Mouse (Mus musculus): ENCODE measurements at regions not wholly inside any gene's neighbourhood (a gene's known extent, or its start where the extent isn't known, plus 50 kb on each side); places are given as distances from the start of the nearest gene placed in this dataset.

DNA sequence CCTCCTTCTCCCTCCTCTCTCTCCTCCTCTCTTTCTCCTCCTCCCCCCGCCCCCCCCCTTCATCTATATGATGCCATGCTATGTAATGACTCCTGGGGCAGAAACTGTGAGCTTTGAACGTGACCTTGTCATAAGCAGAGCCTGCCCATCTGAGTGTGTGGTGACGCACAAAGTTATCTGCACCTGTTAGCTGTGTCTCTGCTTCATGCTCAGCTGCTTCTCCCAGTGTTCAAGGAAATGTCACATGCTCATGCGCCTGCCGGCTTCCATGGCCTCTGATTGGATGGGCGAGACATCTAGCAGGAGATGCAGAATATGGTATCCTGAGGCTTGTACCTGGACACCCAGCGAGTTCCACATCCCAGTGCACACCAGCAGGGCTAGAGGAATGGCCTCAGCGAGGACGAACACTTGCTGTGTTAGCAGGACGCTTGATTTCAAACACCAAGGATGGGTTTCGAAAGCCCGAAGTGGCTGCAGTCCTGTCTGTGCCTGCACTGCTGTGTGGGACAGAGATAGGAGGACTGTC is 240.6 kb downstream of the 1500009L16Rik start:
- in situ Hi-C loops (cut with MboI, MseI): no loop called here

DNA sequence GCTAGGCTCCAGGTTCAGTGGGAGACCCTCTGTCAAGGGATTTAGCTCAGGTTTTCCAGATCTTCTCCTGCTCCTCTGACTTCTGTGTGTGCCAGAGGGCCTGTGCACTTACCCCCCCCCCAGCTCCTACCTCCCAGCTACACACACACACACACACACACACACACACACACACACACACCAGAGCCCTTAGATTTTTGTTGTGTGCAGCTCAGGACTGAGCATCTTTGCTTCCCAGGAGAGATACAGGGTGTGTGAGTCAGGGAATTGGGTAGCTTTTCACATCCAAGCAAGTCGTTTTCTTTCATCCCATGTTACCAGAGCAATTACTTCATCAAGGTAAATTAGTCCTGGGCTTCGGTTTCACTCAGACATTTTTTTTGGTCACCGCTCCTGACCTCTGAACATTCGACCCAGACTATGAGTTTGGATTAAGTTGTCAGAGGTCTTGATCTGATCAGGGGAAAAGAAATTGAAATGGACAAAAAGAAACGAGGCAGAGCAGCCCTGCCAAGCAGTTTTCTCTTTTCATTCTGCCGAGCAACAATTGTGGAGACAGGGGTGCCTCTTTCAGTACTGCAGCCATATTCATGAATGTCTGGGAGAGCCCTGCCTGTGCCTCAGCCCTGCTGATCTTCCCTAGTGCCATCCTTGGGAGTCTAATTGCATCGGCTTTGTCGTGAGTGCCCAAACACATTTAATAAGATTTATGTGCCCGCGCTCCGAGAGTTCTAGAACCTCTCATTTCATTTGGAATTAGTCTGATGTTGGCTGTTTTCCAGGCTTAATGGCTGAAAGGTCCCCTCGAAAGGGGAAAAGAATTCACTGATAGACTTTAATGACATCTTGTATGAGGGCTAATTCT is 241.3 kb downstream of the 1500009L16Rik start:
- in situ Hi-C loops (cut with MboI, MseI): no loop called here

DNA sequence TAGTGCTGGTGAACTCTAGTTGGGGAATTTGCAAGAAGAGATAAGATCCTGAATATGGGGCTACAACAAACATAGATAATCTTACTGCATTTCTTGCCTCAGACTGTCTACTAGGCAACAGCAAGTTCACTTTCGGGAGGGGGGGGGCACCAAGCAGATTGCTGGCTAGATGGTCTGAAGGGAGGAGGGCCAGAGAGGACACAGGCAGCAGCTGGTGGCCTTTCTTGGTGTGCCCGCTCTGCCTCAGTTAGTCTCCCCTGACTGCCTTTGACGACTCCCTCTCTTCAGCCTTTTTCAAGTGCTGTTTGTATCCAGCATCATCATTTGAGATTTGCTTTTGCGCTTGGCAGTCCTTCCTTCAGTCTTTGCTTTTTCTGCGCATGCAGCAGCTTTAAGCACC is 242.2 kb downstream of the 1500009L16Rik start:
- in situ Hi-C loops (cut with MboI, MseI): no loop called here

DNA sequence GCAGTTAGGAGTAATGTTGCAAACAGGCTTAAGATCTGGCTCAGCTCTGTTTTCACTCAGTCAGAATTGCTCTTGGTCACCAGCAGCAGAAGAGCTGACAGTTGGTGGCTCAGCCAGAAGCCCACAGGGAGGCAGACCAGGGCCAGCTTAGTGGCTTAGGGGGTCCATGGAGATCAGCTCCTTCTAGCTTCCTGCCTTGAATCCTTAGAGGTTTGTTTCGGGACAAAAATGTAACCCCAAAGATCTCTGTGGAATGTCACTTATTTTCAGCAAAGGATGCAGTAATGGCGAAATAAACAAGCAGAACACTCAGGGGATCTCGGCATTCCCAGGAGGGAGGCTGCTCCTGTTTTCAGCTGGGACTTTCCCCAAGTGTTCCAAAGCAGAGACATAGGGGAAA is 247.8 kb downstream of the 1500009L16Rik start:
- in situ Hi-C loops (cut with MboI, MseI): no loop called here

DNA sequence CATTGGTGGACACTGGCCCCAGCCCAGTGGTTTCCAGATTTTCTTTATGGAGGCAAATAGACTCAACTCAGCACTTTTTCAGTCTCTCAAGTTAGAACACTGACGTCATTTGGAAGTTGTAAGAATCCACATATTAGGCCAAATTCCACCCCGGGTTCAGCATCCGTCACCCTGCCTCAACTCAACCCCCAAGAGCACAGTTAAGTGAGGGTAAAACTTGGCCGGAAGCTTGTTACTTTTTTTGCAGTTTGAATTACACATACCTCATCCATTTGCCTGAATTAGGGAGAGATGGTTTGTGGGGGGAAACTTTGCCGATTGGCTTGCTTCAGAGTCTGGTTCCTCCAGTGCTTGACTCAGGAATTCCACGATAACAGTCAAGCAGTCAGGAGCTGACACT is 251.9 kb downstream of the 1500009L16Rik start:
- in situ Hi-C loops (cut with MboI, MseI): no loop called here

DNA sequence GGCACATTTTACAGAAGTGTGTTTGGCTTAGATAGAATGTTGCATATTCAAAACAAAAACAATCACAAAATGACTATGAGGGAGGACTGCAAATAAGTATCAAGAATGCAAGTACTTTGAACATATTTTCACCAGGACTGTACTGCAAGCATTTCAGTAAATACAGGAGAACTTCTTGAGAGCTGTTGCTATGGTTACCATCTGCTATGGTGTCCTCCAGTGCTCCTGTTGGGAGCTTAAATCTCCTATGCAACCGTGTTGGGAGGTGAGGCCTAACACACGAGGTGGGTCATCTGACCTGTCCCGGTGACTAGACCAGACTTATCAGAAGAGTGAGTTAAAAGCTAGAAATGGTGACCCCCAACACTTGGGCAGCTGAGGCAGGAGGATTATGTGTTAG is 253.9 kb downstream of the 1500009L16Rik start:
- in situ Hi-C loops (cut with MboI, MseI): no loop called here

DNA sequence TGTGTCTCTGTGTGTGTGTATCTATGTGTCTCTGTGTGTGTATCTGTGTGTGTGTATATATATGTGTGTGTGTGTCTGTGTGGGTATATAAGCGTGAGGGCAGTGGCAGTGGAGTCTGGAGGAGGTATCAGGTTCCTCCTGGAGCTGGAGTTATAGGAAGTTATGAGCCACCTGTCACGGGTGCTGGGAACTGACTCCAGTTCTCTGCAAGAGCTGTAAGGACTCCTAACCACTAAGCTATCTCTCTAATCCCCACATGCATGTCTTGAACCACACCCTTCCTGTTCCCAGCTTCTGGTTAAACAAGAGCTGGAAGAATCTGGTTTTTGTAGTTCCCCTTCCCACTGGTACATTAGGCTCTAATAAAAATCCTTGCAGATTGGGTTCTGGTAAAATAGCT is 257.3 kb downstream of the 1500009L16Rik start:
- in situ Hi-C loops (cut with MboI, MseI): no loop called here

DNA sequence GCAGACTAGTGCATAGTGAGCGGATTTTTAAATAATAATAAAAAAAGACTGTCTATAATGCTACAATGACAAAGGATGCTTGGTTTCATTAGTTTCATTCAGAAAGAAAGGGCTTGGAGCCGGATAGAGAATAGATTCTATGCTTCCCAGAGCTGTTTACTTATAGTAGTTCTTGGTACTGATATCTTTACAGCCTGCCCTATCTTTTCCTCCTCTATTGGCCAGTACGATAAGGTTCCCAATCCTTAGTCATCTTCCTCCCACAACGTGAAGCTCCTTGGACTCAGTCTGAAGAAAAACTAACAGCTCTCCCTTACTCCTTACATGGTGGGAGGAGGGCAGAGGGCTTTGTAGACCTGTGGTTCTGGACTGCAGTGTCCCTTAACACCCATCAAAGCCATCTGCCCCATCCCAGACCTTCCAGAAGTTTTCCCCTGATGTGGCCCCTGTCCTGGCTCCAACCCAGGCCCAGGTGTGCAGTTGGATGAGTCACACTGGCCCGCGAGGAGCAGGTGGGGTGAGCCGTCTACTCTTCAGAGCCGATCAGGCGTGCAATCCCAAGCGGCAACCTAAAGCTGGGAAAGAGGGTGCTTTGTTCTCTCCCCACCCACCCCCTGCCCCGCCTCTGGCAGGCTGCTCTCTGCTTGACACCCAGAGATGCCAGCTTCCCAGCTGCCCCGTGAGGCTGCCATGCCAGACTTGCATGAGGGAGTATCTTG is 262.2 kb downstream of the 1500009L16Rik start:
- in situ Hi-C loops (cut with MboI, MseI): no loop called here

DNA sequence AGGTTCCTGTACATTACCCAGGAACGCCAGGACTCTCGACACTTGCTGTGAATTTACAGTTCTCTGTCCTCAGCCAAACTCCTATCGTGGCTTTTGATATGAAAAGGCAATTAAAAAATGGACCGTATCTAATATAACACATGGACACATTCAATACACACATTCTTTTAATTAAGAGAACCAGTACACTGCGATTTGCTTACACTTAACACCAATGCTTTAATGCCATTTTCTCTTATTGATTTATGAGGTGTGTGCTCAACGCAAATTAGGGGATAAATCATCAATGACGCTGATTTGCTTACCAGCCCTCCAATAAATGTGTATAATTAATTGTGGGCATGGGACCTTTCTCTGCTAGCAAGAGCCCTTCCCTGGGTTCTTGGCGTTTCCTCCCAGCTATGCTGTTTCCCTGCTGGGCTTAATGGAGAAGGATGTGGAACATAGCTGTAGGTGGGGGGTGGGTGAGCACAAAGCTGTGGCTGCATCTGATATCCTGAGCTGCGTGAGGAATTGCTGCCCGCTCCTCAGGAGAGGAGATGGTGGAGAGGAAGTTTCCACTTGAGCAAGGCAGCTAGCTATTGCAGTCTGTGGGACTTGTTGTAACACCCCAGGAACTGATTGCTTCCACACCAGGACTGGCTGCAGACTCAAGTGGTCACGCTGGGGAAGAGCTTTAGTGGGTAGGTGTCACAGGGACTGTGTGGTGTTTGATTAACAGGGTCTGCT is 270.1 kb downstream of the 1500009L16Rik start:
- in situ Hi-C loops (cut with MboI, MseI): no loop called here

DNA sequence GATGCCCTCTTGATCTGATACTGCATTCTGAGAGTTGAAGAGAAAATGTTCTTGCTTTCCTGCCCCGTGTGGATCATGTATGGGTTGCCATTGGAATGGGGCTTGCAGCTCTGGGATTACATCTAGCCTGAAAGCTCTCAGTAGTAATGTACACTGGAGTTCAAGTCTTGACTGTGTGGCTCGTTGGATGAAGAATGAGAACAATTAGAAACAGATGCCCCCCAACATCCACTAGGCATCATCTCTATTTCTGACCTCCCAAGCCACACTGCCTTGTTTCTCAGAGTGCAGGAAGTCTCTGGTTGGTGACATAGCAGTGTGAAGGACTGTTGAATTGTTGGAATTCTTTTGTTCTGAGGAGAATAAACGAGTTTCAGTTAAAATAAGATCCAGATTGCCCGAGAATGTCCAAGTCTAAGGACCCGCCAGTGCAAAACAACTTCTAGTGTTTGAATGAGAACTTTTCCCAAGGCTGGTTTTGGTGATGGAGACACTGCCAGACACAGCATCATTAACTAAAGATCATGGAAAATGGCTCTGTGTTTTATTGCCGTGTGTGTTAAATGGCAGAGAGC is 272.4 kb downstream of the 1500009L16Rik start:
- in situ Hi-C loops (cut with MboI, MseI): no loop called here

DNA sequence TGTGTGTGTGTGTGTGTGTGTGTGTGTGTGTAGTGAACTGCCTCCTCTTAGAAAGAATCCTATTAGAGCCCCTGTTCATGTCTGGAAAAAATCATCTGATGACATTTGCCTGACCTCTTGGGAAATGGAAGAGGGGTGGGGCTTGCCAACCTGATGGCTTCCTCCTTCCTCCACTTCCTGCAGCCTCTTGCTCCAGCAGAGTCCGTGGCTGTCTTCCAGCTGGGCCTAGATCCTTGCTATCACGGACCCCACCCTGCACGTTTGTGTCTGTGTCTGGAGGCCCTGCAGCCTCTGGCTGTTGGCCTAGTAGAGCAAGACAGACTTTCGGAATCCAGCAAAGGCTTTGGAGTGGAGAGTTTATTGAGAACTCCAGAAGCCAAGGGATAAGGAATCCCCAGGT is 273.2 kb downstream of the 1500009L16Rik start:
- in situ Hi-C loops (cut with MboI, MseI): no loop called here

DNA sequence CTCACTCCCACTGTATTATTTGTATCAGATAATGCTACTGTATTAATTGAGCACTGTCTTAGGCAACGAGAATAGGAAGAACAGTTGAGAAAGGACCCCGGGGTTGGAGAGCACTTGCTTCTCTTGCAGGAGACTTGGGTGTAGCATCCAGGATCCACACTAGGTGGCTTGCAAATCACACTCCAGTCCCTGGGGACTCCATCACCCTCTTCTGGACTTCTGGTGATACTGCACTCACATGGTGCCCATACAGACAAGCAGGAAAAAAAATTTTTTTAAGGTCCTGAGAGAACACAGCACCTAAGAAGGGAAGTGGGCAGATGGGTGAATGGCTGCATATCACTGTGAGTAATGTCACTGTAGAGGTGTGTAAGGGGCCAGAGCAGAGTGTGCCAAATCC is 273.8 kb downstream of the 1500009L16Rik start:
- in situ Hi-C loops (cut with MboI, MseI): no loop called here

DNA sequence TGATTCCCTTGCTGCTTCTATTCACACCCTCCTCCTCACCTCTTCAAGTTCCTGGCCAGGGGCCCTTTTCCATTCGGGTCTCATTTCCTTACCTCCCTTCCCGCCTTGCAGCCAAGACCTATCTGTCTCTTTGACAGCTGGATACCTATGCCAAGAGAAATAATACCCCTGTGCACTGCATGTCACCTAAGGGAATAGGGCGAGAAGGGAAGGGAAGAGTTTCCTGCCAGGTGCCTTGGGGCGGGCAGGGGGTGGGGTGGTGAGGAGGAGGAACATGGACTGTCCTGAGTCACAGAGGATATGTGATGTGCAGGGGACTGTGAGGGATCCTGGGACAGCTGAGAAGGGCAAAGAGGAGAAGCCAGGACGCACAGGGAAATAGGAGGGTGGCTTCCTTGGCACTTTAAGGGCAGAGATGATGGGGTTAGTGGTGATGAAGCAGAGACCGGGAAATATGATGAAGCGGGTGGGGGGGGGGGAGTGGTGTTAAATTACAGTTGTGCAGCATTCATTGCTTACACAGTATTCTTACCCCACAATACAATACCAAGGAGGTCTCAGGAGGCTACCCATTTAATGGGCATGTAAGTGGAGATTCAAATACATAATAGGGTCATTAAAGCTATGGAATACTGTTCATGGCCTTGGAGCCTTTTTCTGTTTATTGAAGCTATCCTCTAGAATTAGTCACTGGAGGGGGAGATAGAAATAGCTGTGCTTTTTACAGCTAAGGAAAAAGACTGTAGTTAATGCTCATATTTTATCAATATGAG is 278.0 kb downstream of the 1500009L16Rik start:
- in situ Hi-C loops (cut with MboI, MseI): no loop called here

DNA sequence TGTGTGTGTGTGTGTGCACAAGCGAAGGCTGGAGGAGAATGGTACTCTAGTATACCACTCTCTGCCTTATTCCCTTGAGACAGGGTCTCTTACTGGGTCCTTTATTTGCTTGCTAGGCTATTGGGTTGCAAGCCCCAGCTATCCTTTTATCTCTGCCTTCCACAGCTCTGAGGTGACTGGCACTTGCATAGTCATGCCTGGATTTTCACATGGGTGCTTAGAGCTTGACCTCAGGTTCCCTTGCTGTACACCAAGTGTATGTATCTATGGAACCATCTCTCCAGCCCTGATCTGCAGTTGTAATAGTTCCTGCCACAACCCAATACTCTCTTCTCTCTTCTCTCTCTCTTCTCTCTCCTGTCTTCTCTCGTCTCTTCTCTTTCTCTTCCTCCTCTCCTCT is 280.1 kb downstream of the 1500009L16Rik start:
- in situ Hi-C loops (cut with MboI, MseI): no loop called here

DNA sequence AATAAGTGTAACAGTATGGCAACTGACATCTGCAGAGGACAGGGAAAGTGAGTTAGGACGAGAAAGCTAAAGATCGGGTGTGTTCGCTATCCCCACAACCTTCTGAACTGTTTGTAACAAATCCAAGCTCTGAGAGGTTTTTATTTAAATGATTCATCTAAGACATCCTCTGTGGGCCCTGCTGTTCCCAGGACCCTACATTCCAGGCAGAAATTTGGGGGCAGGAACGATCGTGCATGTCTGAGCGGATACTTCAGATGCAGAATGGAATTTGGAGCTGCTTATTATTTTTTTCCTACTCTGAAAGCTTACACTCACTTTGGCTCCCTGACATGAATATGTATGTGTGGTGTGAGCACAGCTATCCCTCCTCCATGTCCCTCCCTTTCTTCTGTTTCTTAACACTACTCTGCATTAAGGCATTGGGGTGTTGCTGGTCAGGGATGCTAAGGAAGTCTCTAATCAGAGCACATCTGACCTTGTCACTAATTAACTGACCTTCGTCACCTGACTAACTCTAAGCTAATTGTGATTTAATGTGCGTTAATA is 281.0 kb downstream of the 1500009L16Rik start:
- in situ Hi-C loops (cut with MboI, MseI): no loop called here

DNA sequence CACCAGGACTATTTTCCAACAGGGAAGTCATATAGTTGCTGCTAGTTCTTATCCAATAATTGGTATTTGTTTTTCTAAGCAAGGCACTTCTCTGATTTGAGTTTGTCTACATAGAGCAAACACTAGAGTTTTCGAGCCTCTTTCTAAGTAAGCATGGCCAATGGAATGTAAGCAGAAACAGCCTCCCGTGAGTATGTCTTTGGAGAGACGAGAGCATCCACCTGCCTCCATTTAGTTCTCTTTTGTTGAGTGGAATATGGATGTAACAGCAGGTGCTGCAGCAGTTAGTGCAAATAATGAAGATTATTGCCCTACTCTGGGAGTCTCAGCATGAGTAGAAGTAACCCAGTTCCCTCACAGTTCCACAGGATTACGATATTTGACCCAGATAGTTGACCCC is 286.3 kb downstream of the 1500009L16Rik start:
- in situ Hi-C loops (cut with MboI, MseI): no loop called here

DNA sequence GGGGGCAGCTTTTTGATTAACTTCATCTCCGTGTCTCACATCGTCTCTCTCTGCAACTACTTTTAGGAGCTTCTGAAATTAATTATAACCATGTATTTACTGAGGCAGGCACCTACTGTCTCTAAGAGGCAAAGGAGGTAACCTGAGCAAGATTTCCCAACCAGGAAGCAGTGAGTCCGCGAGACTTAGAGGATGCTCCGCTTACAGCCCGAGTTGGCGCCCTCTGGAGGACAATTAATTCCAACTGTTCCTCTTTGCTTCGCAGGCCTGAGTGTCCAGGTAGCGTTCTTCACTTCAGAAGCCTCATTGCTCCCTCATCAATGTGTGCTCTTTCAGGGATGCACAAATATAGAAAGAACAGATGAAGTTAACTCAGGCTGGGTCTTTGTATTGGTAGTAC is 296.7 kb downstream of the 1500009L16Rik start:
- in situ Hi-C loops (cut with MboI, MseI): no loop called here

DNA sequence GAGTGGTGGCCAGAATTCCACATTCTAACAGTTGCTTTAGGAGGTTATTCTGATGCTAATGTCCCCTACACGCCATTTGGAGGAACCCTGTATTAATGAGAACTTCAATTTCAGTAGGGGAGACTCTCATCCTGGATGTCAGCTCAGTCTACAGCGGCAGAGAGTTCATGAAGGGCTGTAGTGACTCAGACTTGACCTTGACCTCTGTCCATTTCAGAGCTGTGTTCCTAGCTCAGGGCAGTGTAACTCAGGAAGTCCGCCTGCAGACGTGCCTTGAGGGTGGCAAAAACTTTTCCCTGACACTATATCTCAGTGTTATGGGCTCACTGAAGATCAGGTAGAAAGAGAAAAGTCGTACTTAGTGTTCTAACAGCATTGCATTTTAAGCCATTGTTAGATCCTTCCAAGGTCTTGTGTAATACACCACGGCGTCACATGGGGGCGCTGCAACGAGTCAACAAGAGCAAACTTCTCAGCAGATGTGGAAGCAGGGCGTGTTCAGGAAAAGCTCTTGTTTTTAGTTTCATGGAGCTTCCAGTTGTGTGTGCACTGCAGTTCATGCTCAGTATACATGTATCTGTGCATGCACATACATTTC is 297.5 kb downstream of the 1500009L16Rik start:
- in situ Hi-C loops (cut with MboI, MseI): no loop called here

DNA sequence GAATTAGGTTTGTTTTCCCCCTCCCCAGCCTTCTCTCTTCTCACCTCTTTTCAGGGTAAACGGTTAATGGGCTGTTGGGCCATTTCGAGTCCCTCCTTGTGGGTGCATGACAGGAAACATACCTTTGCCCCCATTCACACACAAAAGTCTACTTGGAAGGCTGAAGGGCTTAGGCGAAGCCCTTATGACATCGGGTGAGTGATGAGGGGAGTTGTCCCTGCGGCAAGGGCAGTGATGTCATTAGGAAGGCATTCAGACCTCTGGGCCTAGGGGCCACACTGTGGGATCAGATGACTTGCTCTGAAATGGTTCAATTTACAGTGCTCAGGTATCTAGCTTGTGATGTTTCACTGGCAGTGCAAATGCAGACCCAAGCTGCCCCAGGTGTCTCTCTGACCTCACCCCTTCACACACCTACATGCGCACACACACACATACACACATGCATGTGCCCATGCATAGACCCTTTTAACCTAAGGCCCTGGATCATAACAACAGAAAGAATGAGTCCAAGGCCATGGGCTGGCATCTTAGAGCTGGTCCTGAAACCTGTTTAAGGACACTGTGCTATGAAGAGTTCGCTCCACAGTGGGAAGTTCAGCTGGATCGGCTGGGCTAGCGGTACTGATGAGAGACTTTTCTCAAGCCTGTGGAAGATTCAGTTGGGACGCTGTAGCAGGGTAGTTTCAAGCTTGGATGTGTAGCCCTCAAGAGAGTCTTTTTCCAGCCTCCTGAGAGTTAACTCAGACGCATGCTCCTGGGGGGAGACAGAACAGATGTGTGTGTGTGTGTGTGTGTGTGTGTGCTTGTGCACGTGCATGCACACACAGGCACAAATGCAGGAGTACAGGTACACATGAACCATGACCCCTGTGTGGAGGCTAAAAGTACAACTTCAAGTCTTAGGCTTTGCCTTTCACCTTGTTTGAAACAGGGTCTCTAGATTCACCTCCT is 298.8 kb downstream of the 1500009L16Rik start:
- in situ Hi-C loops (cut with MboI, MseI): no loop called here

Measured in T-helper 17 cell (primary cell).